Mouse (Mus musculus): Measurements from ENCODE around the gene Cisd2.

The Cisd2 gene

GRCm38 (mm10) chr3:135409219-135409618 is 14.5 kb downstream of the Cisd2 start:
- DNase-seq, result no peak

- no peak for DNase-seq
Observed at GRCm38 (mm10) chr3:135407351-135407750, 16.4 kb downstream of the Cisd2 start.

- DNase-seq, result no peak
Observed at GRCm38 (mm10) chr3:135404599-135404998, 19.1 kb downstream of the Cisd2 start.

- no peak for DNase-seq
Observed at GRCm38 (mm10) chr3:135403856-135404255, 19.9 kb downstream of the Cisd2 start.

GRCm38 (mm10) chr3:135403211-135403610 is 20.5 kb downstream of the Cisd2 start:
- DNase-seq, result peak; percentile 69

- DNase-seq, result peak; percentile 94
Observed at GRCm38 (mm10) chr3:135402201-135402658, 21.5 kb downstream of the Cisd2 start.

- no peak for DNase-seq
Observed at GRCm38 (mm10) chr3:135397112-135397511, 26.6 kb downstream of the Cisd2 start.

- DNase-seq, result no peak
Observed at GRCm38 (mm10) chr3:135396081-135396480, 27.6 kb downstream of the Cisd2 start.

GRCm38 (mm10) chr3:135395085-135395484 is 28.6 kb downstream of the Cisd2 start:
- DNase-seq, result no peak

GRCm38 (mm10) chr3:135393186-135393585 is 30.5 kb downstream of the Cisd2 start:
- no peak for DNase-seq

- no peak for DNase-seq
Observed at GRCm38 (mm10) chr3:135379868-135380267, 43.9 kb downstream of the Cisd2 start.

GRCm38 (mm10) chr3:135377445-135377844 is 46.3 kb downstream of the Cisd2 start:
- no peak for DNase-seq

- DNase-seq, result no peak
Observed at GRCm38 (mm10) chr3:135375836-135376235, 47.9 kb downstream of the Cisd2 start.

- no peak for DNase-seq
Observed at GRCm38 (mm10) chr3:135357394-135357793, 66.3 kb downstream of the Cisd2 start.

Measured in thymus, postnatal 25 days (tissue).